Mouse (Mus musculus) E14TG2a.4 (cell line): ENCODE measurements around the gene Trim15.

ENCODE experiments used
- H3K27me3 ChIP-seq: 2 replicates; pipeline ENCODE4 v1.6.1; 2014; ENCODE audit warnings: low read length, control low read depth; ENCODE audit not compliant: insufficient read depth
- H3K36me3 ChIP-seq: 2 replicates; pipeline ENCODE4 v1.6.1; 2014; ENCODE audit warnings: low read length, control low read depth; ENCODE audit not compliant: insufficient read depth
- H3K4me1 ChIP-seq: replicated peaks from 2 replicates; pipeline ENCODE4 v1.6.1; 2014; ENCODE audit warnings: low read depth, low read length, control low read depth
- H3K4me3 ChIP-seq: replicated peaks from 2 replicates; pipeline ENCODE4 v1.5.1; 2014; ENCODE audit warnings: mild to moderate bottlenecking, low read length
- H3K9me3 ChIP-seq: 2 replicates; pipeline ENCODE4 v1.6.1; 2014; ENCODE audit warnings: low read length, control low read depth
- CTCF ChIP-seq: conservative IDR thresholded peaks from 2 replicates; pipeline ENCODE4 v1.5.1; 2014; ENCODE audit warnings: low read length
- NANOG ChIP-seq: IDR thresholded peaks from 2 replicates; pipeline ENCODE4 v1.6.1; 2014; ENCODE audit warnings: borderline replicate concordance, low read length, mixed read lengths
- POU5F1 ChIP-seq: IDR thresholded peaks from 2 replicates; pipeline ENCODE4 v1.6.1; 2014; ENCODE audit warnings: low read length, borderline replicate concordance

Gene Trim15

GRCm38 (mm10) chr17:36866719-36867527 lies at the start of gene Trim15:
TSS of gene Trim15 (minus strand) at chr17:36867210.
- H3K27me3 ChIP-seq = peaks cover 52% of the 10 kb centered on the region
- H3K4me3 ChIP-seq = peak within 1 kb of the TSS; percentile 74
- TF ChIP-seq CTCF = no peak
- no peak for TF ChIP-seq NANOG
- no peak for TF ChIP-seq POU5F1
- no peaks in the 10 kb centered on the region for H3K9me3 ChIP-seq
- no peaks in the 10 kb centered on the region for H3K36me3 ChIP-seq
- peaks cover 19% of the 10 kb centered on the region for H3K4me1 ChIP-seq

DNA sequence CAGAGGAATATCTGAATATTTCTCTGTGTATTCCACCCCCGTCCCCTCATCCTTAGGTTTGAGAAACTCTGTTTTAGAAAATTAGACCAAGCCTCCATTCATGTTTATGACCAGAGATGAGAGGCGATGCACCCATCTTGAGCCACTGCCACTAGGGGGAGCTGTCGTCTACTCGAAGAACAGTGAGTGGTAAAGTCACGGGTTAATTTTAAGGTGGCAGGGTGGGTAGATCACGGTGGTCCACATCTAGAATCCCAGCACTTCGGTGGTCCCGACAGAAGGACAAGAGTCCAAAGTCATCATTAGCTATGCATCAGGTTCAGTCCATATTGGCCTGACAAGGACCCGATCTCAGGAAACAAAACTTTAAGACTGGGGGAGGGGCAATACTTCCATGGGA lies 48.1 kb upstream of the Trim15 start:
- peaks cover 26% of the 10 kb centered on the region for H3K4me1 ChIP-seq
- H3K9me3 ChIP-seq = no peaks in the 10 kb centered on the region
- H3K36me3 ChIP-seq = no peaks in the 10 kb centered on the region
- TF ChIP-seq NANOG = no peak
- TF ChIP-seq CTCF = peak; percentile 77
- H3K4me3 ChIP-seq = no peak overlapping the region
- H3K27me3 ChIP-seq = no peaks in the 10 kb centered on the region

DNA sequence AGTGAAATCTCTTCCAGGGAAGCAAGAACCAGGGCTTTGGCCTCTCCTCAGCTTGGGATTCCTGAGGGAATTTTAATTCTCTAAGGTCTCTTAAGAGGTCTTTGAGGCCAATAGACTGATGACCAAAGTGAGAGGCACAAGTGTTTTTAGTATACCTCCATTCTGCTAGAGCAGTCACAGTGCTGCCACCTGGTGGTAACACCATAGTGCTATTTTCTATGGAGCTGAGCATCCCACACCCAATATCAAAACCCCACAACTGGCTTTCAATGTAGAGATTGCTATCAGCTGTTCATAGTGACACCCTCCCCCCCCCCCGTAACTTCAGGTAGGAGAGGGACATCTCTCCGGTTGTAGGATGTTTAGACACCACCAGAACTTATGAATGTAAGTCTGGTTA lies 47.1 kb upstream of the Trim15 start:
- TF ChIP-seq CTCF (peak; percentile 55), POU5F1 (no peak), NANOG (no peak)
- Histone ChIP-seq H3K4me1 (peaks cover 26% of the 10 kb centered on the region), H3K36me3 (no peaks in the 10 kb centered on the region), H3K27me3 (no peaks in the 10 kb centered on the region), H3K9me3 (no peaks in the 10 kb centered on the region), H3K4me3 (no peak overlapping the region)

GRCm38 (mm10) chr17:36912031-36912430 lies 45.0 kb upstream of the Trim15 start:
- TF ChIP-seq NANOG (no peak), POU5F1 (no peak), CTCF (no peak)

GRCm38 (mm10) chr17:36909802-36910201 lies 42.8 kb upstream of the Trim15 start:
- no peaks in the 10 kb centered on the region for H3K36me3 ChIP-seq
- TF ChIP-seq NANOG (no peak), CTCF (no peak), POU5F1 (no peak)
- H3K9me3 ChIP-seq = no peaks in the 10 kb centered on the region
- no peak overlapping the region for H3K4me3 ChIP-seq
- H3K27me3 ChIP-seq = no peaks in the 10 kb centered on the region
- H3K4me1 ChIP-seq = peaks cover 14% of the 10 kb centered on the region

More at GRCm38 (mm10) chr17:36912031-36912430, 45.0 kb upstream of the Trim15 start:
- Histone ChIP-seq H3K4me3 (no peak overlapping the region), H3K4me1 (peaks cover 30% of the 10 kb centered on the region), H3K27me3 (no peaks in the 10 kb centered on the region), H3K9me3 (no peaks in the 10 kb centered on the region), H3K36me3 (no peaks in the 10 kb centered on the region)

DNA sequence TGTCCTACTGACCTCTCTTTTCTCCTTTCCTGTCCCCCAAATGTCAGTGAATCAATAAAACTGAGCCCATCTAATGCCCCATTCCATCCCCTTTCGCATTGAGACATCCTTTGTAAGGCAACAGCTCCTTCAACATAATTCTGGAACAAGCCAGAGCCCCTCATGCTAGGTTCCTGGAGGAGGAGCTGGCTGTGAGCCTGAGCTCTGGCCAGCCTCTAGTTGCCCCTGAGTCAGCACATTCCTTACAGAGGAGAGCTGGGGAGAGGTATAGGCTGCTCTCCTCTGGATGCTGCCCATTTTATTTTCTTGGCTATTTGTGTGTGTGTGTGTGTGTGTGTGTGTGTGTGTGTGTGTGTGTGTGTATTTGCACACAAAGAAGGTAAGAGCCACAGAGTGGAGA lies 41.2 kb upstream of the Trim15 start:
- TF ChIP-seq POU5F1 = no peak
- no peaks in the 10 kb centered on the region for H3K9me3 ChIP-seq
- H3K4me3 ChIP-seq = no peak overlapping the region
- H3K27me3 ChIP-seq = no peaks in the 10 kb centered on the region
- H3K36me3 ChIP-seq = no peaks in the 10 kb centered on the region
- H3K4me1 ChIP-seq = peaks cover 16% of the 10 kb centered on the region

DNA sequence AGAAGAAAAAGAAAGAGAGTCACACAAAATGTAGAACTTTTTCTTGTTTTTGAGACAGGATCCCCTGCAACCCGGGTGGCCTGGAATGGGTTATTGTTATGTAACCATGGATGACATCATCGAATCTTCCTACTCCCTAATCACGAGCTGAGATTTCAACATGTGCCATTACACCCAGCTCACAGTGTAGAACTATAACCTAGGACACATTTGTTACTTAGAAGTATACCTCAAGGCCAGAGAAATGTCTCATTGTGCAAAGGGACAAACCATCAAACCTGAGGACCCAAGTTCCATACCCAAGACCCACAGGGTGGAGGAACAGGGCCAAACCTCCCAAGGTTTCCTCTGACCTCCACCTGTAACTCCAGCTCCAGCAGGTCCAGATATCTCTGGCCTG lies 36.6 kb upstream of the Trim15 start:
- TF ChIP-seq CTCF (no peak), NANOG (no peak), POU5F1 (no peak)
- H3K27me3 ChIP-seq = no peaks in the 10 kb centered on the region
- H3K36me3 ChIP-seq = no peaks in the 10 kb centered on the region
- no peaks in the 10 kb centered on the region for H3K9me3 ChIP-seq
- no peak overlapping the region for H3K4me3 ChIP-seq
- peaks cover 21% of the 10 kb centered on the region for H3K4me1 ChIP-seq

DNA sequence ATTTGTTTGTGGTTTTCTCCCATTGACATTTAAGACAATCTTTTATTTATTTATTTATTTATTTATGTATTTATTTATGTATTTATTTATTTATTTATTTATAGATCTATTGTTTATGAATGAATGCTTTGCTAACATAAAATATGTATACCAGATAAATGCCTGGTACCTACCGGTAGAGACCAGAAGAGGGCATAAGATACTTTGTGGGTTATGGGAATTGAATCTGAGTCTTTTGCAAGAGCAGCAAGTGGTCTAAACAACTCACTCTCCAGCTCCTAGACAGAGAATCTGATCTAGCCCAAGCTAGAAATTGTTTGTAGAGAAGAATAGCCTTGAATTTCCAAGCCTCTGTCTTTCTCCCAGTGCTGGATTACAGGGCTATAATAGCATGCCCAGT lies 33.7 kb upstream of the Trim15 start:
- Histone ChIP-seq H3K9me3 (no peaks in the 10 kb centered on the region), H3K27me3 (no peaks in the 10 kb centered on the region), H3K4me1 (peaks cover 25% of the 10 kb centered on the region), H3K36me3 (no peaks in the 10 kb centered on the region), H3K4me3 (no peak overlapping the region)
- TF ChIP-seq CTCF (no peak), NANOG (no peak)

DNA sequence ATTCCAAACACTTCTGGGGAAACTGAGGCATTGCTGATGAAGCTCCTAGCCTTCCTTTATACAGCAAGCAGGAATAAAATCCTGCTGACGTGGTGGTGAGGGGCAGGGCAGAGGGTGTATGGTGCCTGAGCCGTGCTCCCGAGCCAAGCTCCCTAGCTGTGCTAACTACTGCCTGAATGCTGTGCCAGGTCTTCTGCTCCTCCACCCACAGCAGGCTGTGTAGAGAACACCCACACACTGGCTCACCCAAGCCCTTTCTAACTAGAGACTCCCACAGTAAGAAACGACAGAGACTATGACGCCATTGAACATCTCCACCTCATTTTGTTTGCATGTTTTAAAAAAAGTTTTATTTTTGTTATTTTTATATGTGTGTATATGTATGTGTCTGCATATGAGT lies 33.0 kb upstream of the Trim15 start:
- TF ChIP-seq CTCF (no peak), NANOG (no peak), POU5F1 (no peak)
- peaks cover 25% of the 10 kb centered on the region for H3K4me1 ChIP-seq
- no peaks in the 10 kb centered on the region for H3K27me3 ChIP-seq
- H3K4me3 ChIP-seq = no peak overlapping the region
- H3K9me3 ChIP-seq = no peaks in the 10 kb centered on the region
- H3K36me3 ChIP-seq = no peaks in the 10 kb centered on the region
